Mouse (Mus musculus): ENCODE results near the gene Col3a1. TPM values are rescaled to one million over a fixed set of nuclear protein-coding genes. Genes with fewer than 3 reads are reported as not detected.

The Col3a1 gene
- polyA plus RNA-seq, 1 experiment = 18.4 TPM

GRCm38 (mm10) chr1:45363274-45363673 is 51.9 kb downstream of the Col3a1 start:
- Histone ChIP-seq H3K27ac (ENCODE audit: control insufficient read depth, insufficient read depth, low read length) (no peak overlapping the region), H3K4me1 (replicated peaks; ENCODE audit: control insufficient read depth, insufficient read depth, low read length) (no peaks in the 10 kb centered on the region), H3K36me3 (ENCODE audit: control insufficient read depth, insufficient read depth, low read length) (no peaks in the 10 kb centered on the region), H3K27me3 (ENCODE audit: control insufficient read depth, insufficient read depth, low read length) (no peaks in the 10 kb centered on the region), H3K4me3 (ENCODE audit: control insufficient read depth, insufficient read depth, low read length) (no peak overlapping the region)
- WGBS = 94% methylated on average over 2 of the region's 2 CpGs
- no peak for DNase-seq
- no peak for TF ChIP-seq CTCF (IDR thresholded peaks at IDR 0.05; ENCODE audit: borderline replicate concordance, control insufficient read depth, extremely low read depth, insufficient read depth, low read length, poor library complexity)
- no peak for TF ChIP-seq POLR2A (IDR thresholded peaks at IDR 0.05; ENCODE audit: control insufficient read depth, extremely low read depth, insufficient read depth, low read length, poor library complexity)

- Histone ChIP-seq H3K27me3 (ENCODE audit: control insufficient read depth, insufficient read depth, low read length) (no peaks in the 10 kb centered on the region), H3K4me3 (ENCODE audit: control insufficient read depth, insufficient read depth, low read length) (no peak overlapping the region), H3K4me1 (replicated peaks; ENCODE audit: control insufficient read depth, insufficient read depth, low read length) (no peaks in the 10 kb centered on the region), H3K27ac (ENCODE audit: control insufficient read depth, insufficient read depth, low read length) (no peak overlapping the region), H3K36me3 (ENCODE audit: control insufficient read depth, insufficient read depth, low read length) (no peaks in the 10 kb centered on the region)
- 42% methylated on average over 1 of the region's 1 CpGs for WGBS
- TF ChIP-seq CTCF (IDR thresholded peaks at IDR 0.05; ENCODE audit: borderline replicate concordance, control insufficient read depth, extremely low read depth, insufficient read depth, low read length, poor library complexity) = no peak
- no peak for TF ChIP-seq POLR2A (IDR thresholded peaks at IDR 0.05; ENCODE audit: control insufficient read depth, extremely low read depth, insufficient read depth, low read length, poor library complexity)
- DNase-seq = no peak
These were observed 54.1 kb downstream of the Col3a1 start for GRCm38 (mm10) chr1:45365427-45365826.

- DNase-seq = no peak
- no peak overlapping the region for H3K4me3 ChIP-seq (ENCODE audit: control insufficient read depth, insufficient read depth, low read length)
- TF ChIP-seq POLR2A (IDR thresholded peaks at IDR 0.05; ENCODE audit: control insufficient read depth, extremely low read depth, insufficient read depth, low read length, poor library complexity) (no peak), CTCF (IDR thresholded peaks at IDR 0.05; ENCODE audit: borderline replicate concordance, control insufficient read depth, extremely low read depth, insufficient read depth, low read length, poor library complexity) (no peak)
- 94% methylated on average over 7 of the region's 7 CpGs for WGBS
- no peaks in the 10 kb centered on the region for H3K36me3 ChIP-seq (ENCODE audit: control insufficient read depth, insufficient read depth, low read length)
- no peaks in the 10 kb centered on the region for H3K4me1 ChIP-seq (replicated peaks; ENCODE audit: control insufficient read depth, insufficient read depth, low read length)
- no peak overlapping the region for H3K27ac ChIP-seq (ENCODE audit: control insufficient read depth, insufficient read depth, low read length)
- no peaks in the 10 kb centered on the region for H3K27me3 ChIP-seq (ENCODE audit: control insufficient read depth, insufficient read depth, low read length)
These were observed 68.8 kb downstream of the Col3a1 start for GRCm38 (mm10) chr1:45379992-45380690.

- 94% methylated on average over 2 of the region's 2 CpGs for WGBS
These were observed 70.5 kb downstream of the Col3a1 start for GRCm38 (mm10) chr1:45381866-45382265.

More at GRCm38 (mm10) chr1:45381866-45382265, 70.5 kb downstream of the Col3a1 start:
- Histone ChIP-seq H3K27me3 (ENCODE audit: control insufficient read depth, insufficient read depth, low read length) (no peaks in the 10 kb centered on the region), H3K36me3 (ENCODE audit: control insufficient read depth, insufficient read depth, low read length) (no peaks in the 10 kb centered on the region), H3K4me1 (replicated peaks; ENCODE audit: control insufficient read depth, insufficient read depth, low read length) (no peaks in the 10 kb centered on the region), H3K27ac (ENCODE audit: control insufficient read depth, insufficient read depth, low read length) (no peak overlapping the region), H3K4me3 (ENCODE audit: control insufficient read depth, insufficient read depth, low read length) (no peak overlapping the region)
- DNase-seq = no peak
- TF ChIP-seq CTCF (IDR thresholded peaks at IDR 0.05; ENCODE audit: borderline replicate concordance, control insufficient read depth, extremely low read depth, insufficient read depth, low read length, poor library complexity) (no peak), POLR2A (IDR thresholded peaks at IDR 0.05; ENCODE audit: control insufficient read depth, extremely low read depth, insufficient read depth, low read length, poor library complexity) (no peak)

Other genes with a start within 250 kb of the Col3a1 start
- gene Col5a2, start 191.7 kb downstream of the Col3a1 start, polyA plus RNA-seq (2012; rRNA removed) = 2.6 and 2.9 TPM in 2 replicates

All from thymus, adult 2 months (tissue).